Mouse (Mus musculus): ENCODE measurements around the gene Fabp6. TPM values are rescaled to one million over a fixed set of nuclear protein-coding genes. Genes with fewer than 3 reads are reported as not detected.

Fabp6 gene
- total RNA-seq, 2 experiments from 2014 or later = not detected

DNA sequence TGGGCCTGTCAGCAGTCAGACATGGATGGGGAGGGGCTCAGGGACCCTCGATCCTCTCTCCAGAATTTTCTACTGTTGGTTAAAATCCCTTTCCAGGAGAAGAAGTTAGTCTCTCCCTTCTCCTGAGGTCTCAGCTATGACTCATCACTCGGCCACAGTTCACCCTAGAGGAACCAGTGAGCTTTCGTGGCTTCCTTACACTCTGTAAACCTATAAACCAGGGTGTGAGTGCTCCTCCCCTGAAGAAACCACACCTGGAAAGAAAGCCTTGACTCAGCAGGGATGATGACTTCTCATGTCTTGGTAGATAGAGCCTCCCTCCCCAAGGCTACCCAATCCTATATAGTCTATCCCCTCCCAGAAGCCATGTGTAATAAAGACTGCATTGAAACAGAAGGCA, 49.6 kb downstream of the Fabp6 start:
- DNase-seq = no peak
- intact Hi-C loops (cut with DNase I) = no loop called here

DNA sequence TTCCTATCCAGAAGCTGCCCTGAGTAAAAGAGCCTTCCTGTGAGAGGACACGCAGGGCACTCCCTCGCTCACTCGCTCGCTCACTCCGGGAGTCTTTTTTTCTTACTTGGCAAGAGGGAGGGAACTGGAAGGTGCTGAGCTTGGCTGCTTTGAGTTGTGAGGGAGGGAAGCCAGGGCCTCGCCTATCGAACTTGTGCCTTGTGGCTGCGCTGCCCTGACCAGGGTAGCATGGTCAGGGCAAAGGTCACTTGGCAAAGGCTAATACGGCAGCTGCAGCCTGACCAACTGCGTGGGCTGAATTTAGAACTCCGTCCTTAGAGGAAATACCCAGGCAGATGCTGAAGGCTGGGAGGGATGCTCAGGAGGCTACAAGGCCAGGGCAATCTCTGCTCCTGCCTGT, 51.6 kb downstream of the Fabp6 start:
- intact Hi-C loops (cut with DNase I) = loop anchor here (2.0 kb wide), 1 partner anchor 19 kb away; no protein-coding TSS in a partner anchor
- peak; percentile 46 for DNase-seq

- no peak for DNase-seq
- intact Hi-C loops (cut with DNase I) = loop anchor here (2.0 kb wide), 1 partner anchor 20 kb away; no protein-coding TSS in a partner anchor
Measured at GRCm38 (mm10) chr11:43548657-43549435, 52.5 kb downstream of the Fabp6 start.

GRCm38 (mm10) chr11:43548148-43548547, 53.2 kb downstream of the Fabp6 start:
- DNase-seq = peak; percentile 62 to 69
- intact Hi-C loops (cut with DNase I) = loop anchor here (2.0 kb wide), 1 partner anchor 21 kb away; no protein-coding TSS in a partner anchor

- DNase-seq = no peak
- intact Hi-C loops (cut with DNase I) = no loop called here
Measured at GRCm38 (mm10) chr11:43546678-43547077, 54.7 kb downstream of the Fabp6 start.

Other genes with a start within 250 kb of the Fabp6 start
- gene Pttg1, start 175.3 kb downstream of the Fabp6 start, total RNA-seq (2021) = 10 to 100 TPM; 77.7 to 78.6 TPM
- gene Slu7, start 167.8 kb downstream of the Fabp6 start, total RNA-seq (2021) = 10 to 100 TPM; 27.4 to 31.4 TPM
- gene C1qtnf2, start 127.3 kb downstream of the Fabp6 start, total RNA-seq (2021) = 1 to 10 TPM; 5.5 to 6.2 TPM
- 1 to 10 TPM; 1.6 to 2.5 TPM for gene Ccnjl, start 72.8 kb downstream of the Fabp6 start, total RNA-seq (2021)
- gene 4933415A04Rik, start 14.5 kb downstream of the Fabp6 start, total RNA-seq (2021) = under 1 TPM; 0.39 to 0.60 TPM
- 10 to 100 TPM; 18.9 to 19.9 TPM for gene Pwwp2a, start 80.5 kb upstream of the Fabp6 start, total RNA-seq (2021)
- 10 to 100 TPM; 49.3 to 56.7 TPM for gene Ttc1, start 146.5 kb upstream of the Fabp6 start, total RNA-seq (2021)